Mouse (Mus musculus): Measurements from ENCODE around the gene Psmc3. TPM values are rescaled to one million over a fixed set of nuclear protein-coding genes. Genes with fewer than 3 reads are reported as not detected.
A peak's percentile ranks its signal among the peaks of the same experiment; 100 is the strongest.

Gene Psmc3
- total and polyA plus RNA-seq, 3 experiments, result 214 to 284 (median 257) TPM

GRCm38 (mm10) chr2:91085494-91086391 lies 31.9 kb downstream of the Psmc3 start:
- TF ChIP-seq PAX5 (IDR thresholded peaks at IDR 0.05; ENCODE audit: low read length), result no peak
- TF ChIP-seq E2F4 (IDR thresholded peaks at IDR 0.05; ENCODE audit: insufficient replicate concordance, low read depth, low read length), result no peak
- no peak for TF ChIP-seq ZC3H11A (IDR thresholded peaks at IDR 0.05; ENCODE audit: low read depth, low read length)
- TF ChIP-seq MAZ (IDR thresholded peaks at IDR 0.05; ENCODE audit: low read depth, low read length), result no peak
- no peak for TF ChIP-seq EP300 (IDR thresholded peaks at IDR 0.05; ENCODE audit: low read length)
- no peak for TF ChIP-seq ELF1 (IDR thresholded peaks at IDR 0.05; ENCODE audit: low read depth, low read length)
- Histone ChIP-seq H3K27me3 (replicated peaks) (no peaks in the 10 kb centered on the region), H3K79me2 (replicated peaks; ENCODE audit: control insufficient read depth, extremely low read depth, insufficient read depth, poor library complexity, severe bottlenecking) (no peaks in the 10 kb centered on the region), H3K36me3 (replicated peaks in 1 of 2; ENCODE audit: control insufficient read depth in 1 of 2, insufficient read depth in 1 of 2, low read length in 1 of 2) (no peaks in the 10 kb centered on the region), H3K9ac (ENCODE audit: insufficient read depth, low read depth) (no peak overlapping the region), H3K4me2 (ENCODE audit: insufficient read depth, low read depth, poor library complexity, severe bottlenecking) (no peak overlapping the region), H3K27ac (ENCODE audit: insufficient read depth, low read depth) (no peak overlapping the region), H3K9me3 (replicated peaks; ENCODE audit: low read length) (no peaks in the 10 kb centered on the region), H3K4me3 (replicated peaks in 1 of 3; ENCODE audit: low read depth in 2 of 3, low read length in 2 of 3, poor library complexity in 1 of 3) (no peak overlapping the region), H3K4me1 (ENCODE audit: control insufficient read depth in 1 of 2, insufficient read depth in 2 of 2) (peaks cover 37 to 77% of the 10 kb centered on the region in 2 experiments)
- dilution Hi-C loops (cut with MboI; ENCODE audit: extremely low pct_ligation_motif_present, extremely low pct_unique_long_range_greater_than_20kb, low sequenced_read_pairs), result no loop called here
- in situ Hi-C loops (cut with MboI; ENCODE audit: low pct_ligation_motif_present, low pct_unique_long_range_greater_than_20kb, low sequenced_read_pairs), result no loop called here
- DNase-seq (ENCODE audit: extremely low read depth), result no peak

- no peaks in the 10 kb centered on the region for H3K79me2 ChIP-seq (replicated peaks; ENCODE audit: control insufficient read depth, extremely low read depth, insufficient read depth, poor library complexity, severe bottlenecking)
- dilution Hi-C loops (cut with MboI; ENCODE audit: extremely low pct_ligation_motif_present, extremely low pct_unique_long_range_greater_than_20kb, low sequenced_read_pairs), result no loop called here
- no peaks in the 10 kb centered on the region for H3K9me3 ChIP-seq (replicated peaks; ENCODE audit: low read length)
- no peak for TF ChIP-seq NELFE (IDR thresholded peaks at IDR 0.05; ENCODE audit: low read depth, low read length)
- no peak for TF ChIP-seq E2F4 (IDR thresholded peaks at IDR 0.05; ENCODE audit: insufficient replicate concordance, low read depth, low read length)
- TF ChIP-seq CHD1 (IDR thresholded peaks at IDR 0.05; ENCODE audit: low read depth, low read length), result no peak
- no peak for TF ChIP-seq MXI1 (IDR thresholded peaks at IDR 0.05; ENCODE audit: low read depth, low read length)
- no peak for TF ChIP-seq JUND (conservative IDR thresholded peaks at IDR 0.05; ENCODE audit: low read depth, low read length)
- TF ChIP-seq JUN (IDR thresholded peaks at IDR 0.05; ENCODE audit: insufficient read depth, low read depth, low read length), result no peak
- TF ChIP-seq ZKSCAN1 (IDR thresholded peaks at IDR 0.05; ENCODE audit: borderline replicate concordance, low read depth, low read length), result no peak
- TF ChIP-seq EP300 (IDR thresholded peaks at IDR 0.05; ENCODE audit: low read length), result peak; percentile 17; the same call in 1 of the 2 replicates
- TF ChIP-seq MAZ (IDR thresholded peaks at IDR 0.05; ENCODE audit: low read depth, low read length), result no peak
- no peak for TF ChIP-seq POLR2A (IDR thresholded peaks at IDR 0.05; ENCODE audit: low read depth, low read length)
- no peak for TF ChIP-seq ZC3H11A (IDR thresholded peaks at IDR 0.05; ENCODE audit: low read depth, low read length)
- TF ChIP-seq IRF4 (IDR thresholded peaks at IDR 0.05; ENCODE audit: low read depth, low read length), result 0 out of 2 replicates have a peak, but pooled peaks have one; percentile 26
- TF ChIP-seq SIN3A (IDR thresholded peaks at IDR 0.05; ENCODE audit: low read length), result no peak
- TF ChIP-seq KAT2A (IDR thresholded peaks at IDR 0.05; ENCODE audit: insufficient replicate concordance, low read length), result no peak
- H3K36me3 ChIP-seq (replicated peaks in 1 of 2; ENCODE audit: control insufficient read depth in 1 of 2, insufficient read depth in 1 of 2, low read length in 1 of 2), result no peaks in the 10 kb centered on the region
- no peak for DNase-seq (ENCODE audit: extremely low read depth)
- in situ Hi-C loops (cut with MboI; ENCODE audit: low pct_ligation_motif_present, low pct_unique_long_range_greater_than_20kb, low sequenced_read_pairs), result no loop called here
- peaks cover 31 to 70% of the 10 kb centered on the region in 2 experiments for H3K4me1 ChIP-seq (ENCODE audit: control insufficient read depth in 1 of 2, insufficient read depth in 2 of 2)
- H3K4me2 ChIP-seq (ENCODE audit: insufficient read depth, low read depth, poor library complexity, severe bottlenecking), result no peak overlapping the region
- H3K4me3 ChIP-seq (replicated peaks in 1 of 3; ENCODE audit: low read depth in 2 of 3, low read length in 2 of 3, poor library complexity in 1 of 3), result no peak overlapping the region
- H3K27ac ChIP-seq (ENCODE audit: insufficient read depth, low read depth), result no peak overlapping the region
- H3K27me3 ChIP-seq (replicated peaks), result no peaks in the 10 kb centered on the region
- H3K9ac ChIP-seq (ENCODE audit: insufficient read depth, low read depth), result no peak overlapping the region
Observed at GRCm38 (mm10) chr2:91086392-91087237, 32.8 kb downstream of the Psmc3 start.

All from CH12.LX (cell line).